Mouse (Mus musculus) small intestine, adult 2 months (tissue): Measurements from ENCODE around the gene Gucy2g.

ENCODE experiments used
- CTCF ChIP-seq: fragments of 200-500 bp; IDR thresholded peaks from 2 replicates; pipeline ENCODE4 v1.5.1; 2012; ENCODE audit warnings: low read depth, mild to moderate bottlenecking, control low read depth, inconsistent platforms, low read length, moderate library complexity, mixed read lengths; ENCODE audit not compliant: insufficient replicate concordance, insufficient read length; ENCODE audit errors: extremely low read depth
- POLR2A ChIP-seq: fragments of 200-500 bp; IDR thresholded peaks from 2 replicates; pipeline ENCODE4 v1.6.1; 2012; ENCODE audit warnings: low read depth, mild to moderate bottlenecking, control low read depth, inconsistent platforms, low read length, moderate library complexity

DNA sequence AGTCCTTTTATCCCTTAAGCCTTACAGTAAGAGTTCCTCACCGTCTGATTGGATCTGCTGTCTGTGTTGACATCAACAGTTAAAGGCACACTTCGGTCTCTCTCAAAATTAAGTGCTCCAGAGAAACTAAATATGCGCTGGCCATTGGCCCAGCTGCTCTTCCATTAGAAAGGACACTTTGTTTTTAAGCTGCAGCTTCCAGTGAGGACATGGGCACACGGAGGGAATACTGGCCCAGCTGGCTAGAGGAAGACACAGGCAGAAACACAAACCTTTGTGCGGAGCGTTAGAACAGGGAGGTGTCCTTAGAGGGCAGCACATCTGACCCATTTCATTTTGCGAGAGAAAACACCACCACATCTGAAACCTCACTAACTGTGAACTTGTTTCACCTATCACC, 56.6 kb downstream of the Gucy2g start:
- no peak for TF ChIP-seq POLR2A
- TF ChIP-seq CTCF, result no peak
